Mouse (Mus musculus) midbrain, embryonic 11.5 days (tissue): Measurements from ENCODE around the gene Pde7b. TPM values are rescaled to one million over a fixed set of nuclear protein-coding genes. Genes with fewer than 3 reads are reported as not detected.

Source experiments
- ATAC-seq: fragments of 200-750 bp; cut with Nextera tagmentation; 2 replicates; pipeline ENCODE4 v1.8.0; 2017; ENCODE audit warnings: moderate TSS enrichment, moderate library complexity; ENCODE audit not compliant: low FRiP score
- DNase-seq: peaks from one replicate; pipeline ENCODE4 v3.0.0; 2015; ENCODE audit warnings: low spot score; ENCODE audit errors: missing footprints
- H3K27ac ChIP-seq: fragments of 300-500 bp; sonication (generic); 2 replicates; pipeline ENCODE4 v1.5.1; 2014; ENCODE audit warnings: low read depth, low read length
- H3K27me3 ChIP-seq: fragments of 300-500 bp; sonication (generic); 2 replicates; pipeline ENCODE4 v1.6.1; 2014; ENCODE audit warnings: mild to moderate bottlenecking, low read length, moderate library complexity, mixed read lengths; ENCODE audit not compliant: control insufficient read depth, insufficient read depth
- H3K36me3 ChIP-seq: fragments of 300-500 bp; sonication (generic); 2 replicates; pipeline ENCODE4 v1.6.1; 2014; ENCODE audit warnings: mild to moderate bottlenecking, low read length, moderate library complexity, mixed read lengths; ENCODE audit not compliant: control insufficient read depth, insufficient read depth
- H3K4me1 ChIP-seq: fragments of 300-500 bp; sonication (generic); 2 replicates; pipeline ENCODE4 v1.6.1; 2014; ENCODE audit warnings: low read length; ENCODE audit not compliant: control insufficient read depth, insufficient read depth
- H3K4me2 ChIP-seq: fragments of 300-500 bp; sonication (generic); 2 replicates; pipeline ENCODE4 v1.6.1; 2014; ENCODE audit warnings: mild to moderate bottlenecking, moderate library complexity
- H3K4me3 ChIP-seq: fragments of 300-500 bp; sonication (generic); 2 replicates; pipeline ENCODE4 v1.5.1; 2014; ENCODE audit warnings: low read depth, low read length
- H3K9ac ChIP-seq: fragments of 300-500 bp; sonication (generic); 2 replicates; pipeline ENCODE4 v1.6.1; 2014; ENCODE audit warnings: low read length
- H3K9me3 ChIP-seq: fragments of 300-500 bp; sonication (generic); 2 replicates; pipeline ENCODE4 v1.6.1; 2016; ENCODE audit warnings: low read length; ENCODE audit not compliant: control insufficient read depth
- WGBS: fragments of 180-500 bp; shearing (Covaris S2); extraction: QIAGEN DNeasy Blood & Tissue Kit; methylation state at CpG from one replicate; pipeline ENCODE4 v1.1.7; 2014; 5-methylcytosine and 5-hydroxymethylcytosine counted together
- polyA plus RNA-seq: library from polyadenylated mRNA; unstranded; fragments of >200 nt; fragmentation: Nextera tagmentation; extraction: Ambion mirVana; gene quantifications from 2 replicates; pipeline ENCODE4 v1.2.1, GENCODE M21; 2014

The Pde7b gene
- polyA plus RNA-seq, 1 experiment from 2014 or later, result 1.1 TPM

DNA sequence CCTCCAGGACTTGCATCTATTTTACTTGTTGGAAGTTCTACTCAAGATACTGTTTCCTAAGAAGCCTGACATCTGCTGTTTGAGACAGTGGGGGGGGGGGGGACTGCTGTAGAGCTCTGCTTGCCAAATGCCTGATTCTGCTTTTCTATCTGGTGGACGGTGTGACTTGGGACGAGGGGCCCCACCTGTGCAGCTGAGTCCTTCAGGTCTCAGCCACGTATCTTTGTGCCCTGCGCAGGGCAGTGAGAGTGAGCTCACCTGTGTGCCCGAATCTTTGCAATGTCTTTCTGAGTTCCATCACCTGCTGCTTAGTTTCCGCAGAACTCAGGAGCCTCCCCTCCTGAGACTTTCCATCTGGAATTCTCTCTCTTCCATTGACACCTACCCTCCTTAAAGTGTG is 70.7 kb downstream of the Pde7b start:
- H3K4me2 ChIP-seq, result no peak overlapping the region
- no peak overlapping the region for H3K4me3 ChIP-seq
- no peaks in the 10 kb centered on the region for H3K36me3 ChIP-seq
- no peaks in the 10 kb centered on the region for H3K9me3 ChIP-seq
- H3K9ac ChIP-seq, result no peak overlapping the region
- no peak overlapping the region for H3K27ac ChIP-seq
- no peaks in the 10 kb centered on the region; the same call in 1 of the 2 replicates for H3K4me1 ChIP-seq
- DNase-seq (no peak), ATAC-seq (no peak)
- WGBS, result 90% methylated on average over 6 of the region's 6 CpGs
- no peaks in the 10 kb centered on the region for H3K27me3 ChIP-seq

DNA sequence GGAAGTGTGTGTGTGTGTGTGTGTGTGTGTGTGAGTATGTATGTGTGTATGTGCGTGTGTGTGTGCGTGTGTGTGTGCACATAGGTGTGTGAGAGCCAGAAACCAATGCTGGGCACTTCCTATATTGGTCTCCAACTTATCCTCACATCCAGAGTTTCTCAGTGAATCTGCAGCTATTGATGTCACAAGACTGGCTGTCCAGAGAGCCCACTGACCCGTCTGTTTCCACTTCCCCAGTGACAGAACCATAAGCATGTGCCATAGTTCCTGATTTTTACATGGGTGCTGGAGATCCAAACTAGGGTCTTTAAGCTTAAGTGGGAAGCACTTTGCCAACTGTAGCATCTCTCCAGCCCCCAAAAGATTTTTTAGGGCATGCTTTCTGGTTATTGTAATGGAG is 71.6 kb downstream of the Pde7b start:
- H3K9me3 ChIP-seq, result no peaks in the 10 kb centered on the region
- ATAC-seq (no peak), DNase-seq (no peak)
- no peak overlapping the region for H3K4me2 ChIP-seq
- no peaks in the 10 kb centered on the region for H3K4me1 ChIP-seq
- no peaks in the 10 kb centered on the region for H3K27me3 ChIP-seq
- H3K36me3 ChIP-seq, result no peaks in the 10 kb centered on the region
- WGBS, result 80% methylated on average over 3 of the region's 3 CpGs
- H3K4me3 ChIP-seq, result no peak overlapping the region
- no peak overlapping the region for H3K27ac ChIP-seq
- no peak overlapping the region for H3K9ac ChIP-seq

DNA sequence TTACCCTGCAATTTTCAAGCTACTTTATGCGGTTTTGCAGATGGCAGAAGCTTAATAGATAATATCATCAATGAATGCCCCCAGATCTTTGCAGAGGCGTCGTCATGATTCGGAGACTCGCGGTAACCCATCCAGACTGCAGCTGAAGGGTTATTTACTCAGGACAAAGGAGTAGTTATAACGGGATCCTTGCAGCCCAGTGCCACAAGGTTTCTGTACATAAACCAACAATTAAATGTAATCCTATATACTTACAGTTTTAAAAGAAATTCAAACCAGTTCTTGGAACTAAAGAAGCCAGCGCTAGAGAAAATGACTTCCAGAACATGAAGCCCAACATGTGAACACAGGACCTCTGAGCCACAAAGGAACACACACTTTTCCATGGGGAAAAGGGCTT is 88.5 kb downstream of the Pde7b start:
- ATAC-seq, result no peak

DNA sequence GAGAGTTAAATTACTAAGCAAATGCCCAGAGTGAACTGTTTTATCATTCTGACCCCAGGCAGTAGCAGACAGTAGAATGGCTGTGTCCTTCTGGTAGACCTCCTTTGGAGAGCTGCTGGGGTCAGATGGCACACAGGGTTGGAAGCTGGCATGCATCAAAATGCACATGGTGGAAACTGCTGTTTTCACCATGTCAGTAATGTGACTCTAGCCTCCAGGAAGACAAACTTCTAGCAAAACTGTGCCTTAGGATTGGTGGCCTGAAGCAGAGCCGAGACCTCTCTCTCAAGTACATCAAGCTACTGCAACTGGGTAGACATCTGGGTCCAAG is 91.8 kb downstream of the Pde7b start:
- no peaks in the 10 kb centered on the region for H3K9me3 ChIP-seq
- WGBS, result 71% methylated on average over 1 of the region's 1 CpGs
- DNase-seq (no peak), ATAC-seq (no peak)
- H3K4me2 ChIP-seq, result no peak overlapping the region
- no peaks in the 10 kb centered on the region for H3K27me3 ChIP-seq
- no peaks in the 10 kb centered on the region for H3K36me3 ChIP-seq
- no peak overlapping the region for H3K9ac ChIP-seq
- no peak overlapping the region for H3K4me3 ChIP-seq
- H3K4me1 ChIP-seq, result no peaks in the 10 kb centered on the region
- H3K27ac ChIP-seq, result no peak overlapping the region

More for the DNA sequence above, 88.5 kb downstream of the Pde7b start:
- H3K4me2 ChIP-seq, result no peak overlapping the region
- no peak for DNase-seq
- no peak overlapping the region for H3K9ac ChIP-seq
- 79% methylated on average over 8 of the region's 8 CpGs for WGBS
- no peak overlapping the region for H3K4me3 ChIP-seq
- no peaks in the 10 kb centered on the region for H3K27me3 ChIP-seq
- H3K27ac ChIP-seq, result no peak overlapping the region
- H3K9me3 ChIP-seq, result no peaks in the 10 kb centered on the region
- H3K36me3 ChIP-seq, result no peaks in the 10 kb centered on the region
- H3K4me1 ChIP-seq, result no peaks in the 10 kb centered on the region

DNA sequence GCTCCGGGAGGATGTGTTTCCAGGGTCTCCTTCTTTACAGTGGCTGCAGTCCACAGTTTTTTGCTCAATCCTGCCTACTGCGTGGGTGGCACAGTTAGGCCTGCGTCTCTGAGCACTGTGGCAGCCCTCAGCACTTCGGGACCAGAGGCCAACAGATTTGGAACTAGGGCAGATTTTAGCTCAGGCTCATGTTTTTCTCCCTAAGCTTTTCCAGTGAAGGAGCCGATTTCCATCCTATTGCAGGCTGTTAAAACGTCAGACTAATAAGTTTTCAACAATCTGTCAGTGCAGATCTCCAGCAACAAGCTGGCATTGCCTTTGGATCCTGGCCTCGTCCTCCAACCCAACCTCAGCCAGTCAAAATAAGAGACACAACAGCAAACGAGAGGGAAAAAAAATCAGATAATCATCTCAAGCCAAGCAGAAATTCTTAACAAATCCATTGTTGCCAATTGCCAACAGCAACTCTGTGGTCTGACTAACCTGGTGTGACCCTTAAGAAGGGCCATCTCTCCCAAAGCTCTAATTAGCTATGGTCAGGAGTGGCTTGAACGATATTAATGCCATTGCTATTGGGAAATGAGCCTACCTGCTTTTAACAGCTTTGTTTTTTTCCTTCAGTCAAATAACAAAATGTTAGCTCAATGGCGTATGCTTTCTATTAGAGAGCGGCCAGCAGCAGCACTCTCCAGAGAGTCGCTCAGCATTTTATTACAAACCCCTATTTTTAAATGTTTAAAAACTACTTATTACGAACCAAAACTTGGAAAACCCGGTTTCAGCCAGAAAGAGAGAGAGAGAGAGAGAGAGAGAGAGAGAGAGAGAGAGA is 92.4 kb downstream of the Pde7b start:
- Histone ChIP-seq H3K27me3 (no peaks in the 10 kb centered on the region), H3K4me1 (no peaks in the 10 kb centered on the region), H3K9me3 (no peaks in the 10 kb centered on the region), H3K36me3 (no peaks in the 10 kb centered on the region), H3K4me3 (no peak overlapping the region), H3K9ac (no peak overlapping the region), H3K4me2 (no peak overlapping the region), H3K27ac (no peak overlapping the region)
- ATAC-seq (no peak), DNase-seq (no peak)
- WGBS, result 82% methylated on average over 14 of the region's 14 CpGs

DNA sequence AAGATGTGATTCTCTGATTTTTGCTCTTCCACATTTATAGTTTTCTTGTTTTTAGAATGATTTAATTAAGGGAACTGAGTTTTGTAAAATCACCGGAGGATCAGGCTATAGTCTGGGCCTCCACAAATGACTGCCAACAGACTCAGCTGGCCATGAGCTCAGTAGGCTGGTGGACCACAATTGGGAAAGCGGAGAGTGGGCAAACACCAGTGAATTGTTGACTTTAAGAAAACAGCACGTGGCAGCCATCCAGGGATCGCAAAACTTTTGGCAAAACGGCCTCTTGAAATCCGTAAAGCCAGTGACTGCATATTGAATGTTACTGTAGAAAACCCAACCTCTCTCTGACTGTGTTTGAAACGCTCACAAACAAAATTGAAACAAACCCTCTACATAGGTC is 94.8 kb downstream of the Pde7b start:
- Histone ChIP-seq H3K4me2 (no peak overlapping the region), H3K9ac (no peak overlapping the region), H3K27me3 (no peaks in the 10 kb centered on the region), H3K4me3 (no peak overlapping the region), H3K4me1 (no peaks in the 10 kb centered on the region), H3K36me3 (no peaks in the 10 kb centered on the region), H3K27ac (no peak overlapping the region), H3K9me3 (no peaks in the 10 kb centered on the region)
- DNase-seq, result no peak
- WGBS, result 81% methylated on average over 7 of the region's 7 CpGs
- no peak for ATAC-seq

DNA sequence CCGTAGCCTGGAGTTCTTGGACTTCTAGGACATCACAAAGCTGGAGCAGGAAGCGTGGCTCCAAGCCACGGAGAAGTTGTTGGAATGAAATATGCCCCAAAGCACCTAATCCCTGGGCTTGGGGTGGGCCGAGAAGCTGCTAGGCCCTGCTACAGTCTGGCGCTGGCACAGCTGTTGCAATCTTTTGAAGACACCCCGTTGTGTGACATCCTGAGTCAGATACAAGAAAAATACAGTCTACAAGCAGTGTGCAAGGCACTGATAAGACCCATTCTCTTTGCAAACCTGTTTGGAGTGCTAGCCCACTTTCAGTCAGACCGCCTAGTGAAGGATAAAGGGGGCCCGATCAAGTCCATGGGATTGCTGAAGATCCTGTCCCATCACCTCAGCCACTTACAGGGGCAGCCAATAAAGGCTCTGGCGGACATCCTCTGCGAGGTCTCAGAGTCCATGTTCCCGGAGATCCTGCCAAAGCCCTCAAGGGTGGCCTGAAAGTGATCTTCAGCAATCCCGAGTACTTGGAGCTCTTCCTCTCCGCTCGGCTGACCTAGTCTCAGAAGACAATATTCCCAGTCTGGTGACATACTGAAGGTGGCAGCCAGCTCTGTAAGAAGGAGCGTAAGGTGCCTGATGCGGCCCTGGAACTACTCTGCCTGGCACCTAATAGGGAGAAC is 99.0 kb downstream of the Pde7b start:
- H3K4me3 ChIP-seq, result no peak overlapping the region
- no peaks in the 10 kb centered on the region for H3K4me1 ChIP-seq
- H3K9me3 ChIP-seq, result no peaks in the 10 kb centered on the region
- H3K36me3 ChIP-seq, result no peaks in the 10 kb centered on the region
- H3K9ac ChIP-seq, result no peak overlapping the region
- 91% methylated on average over 16 of the region's 16 CpGs for WGBS
- no peak for ATAC-seq
- DNase-seq, result no peak
- H3K4me2 ChIP-seq, result no peak overlapping the region
- H3K27ac ChIP-seq, result no peak overlapping the region
- H3K27me3 ChIP-seq, result no peaks in the 10 kb centered on the region

DNA sequence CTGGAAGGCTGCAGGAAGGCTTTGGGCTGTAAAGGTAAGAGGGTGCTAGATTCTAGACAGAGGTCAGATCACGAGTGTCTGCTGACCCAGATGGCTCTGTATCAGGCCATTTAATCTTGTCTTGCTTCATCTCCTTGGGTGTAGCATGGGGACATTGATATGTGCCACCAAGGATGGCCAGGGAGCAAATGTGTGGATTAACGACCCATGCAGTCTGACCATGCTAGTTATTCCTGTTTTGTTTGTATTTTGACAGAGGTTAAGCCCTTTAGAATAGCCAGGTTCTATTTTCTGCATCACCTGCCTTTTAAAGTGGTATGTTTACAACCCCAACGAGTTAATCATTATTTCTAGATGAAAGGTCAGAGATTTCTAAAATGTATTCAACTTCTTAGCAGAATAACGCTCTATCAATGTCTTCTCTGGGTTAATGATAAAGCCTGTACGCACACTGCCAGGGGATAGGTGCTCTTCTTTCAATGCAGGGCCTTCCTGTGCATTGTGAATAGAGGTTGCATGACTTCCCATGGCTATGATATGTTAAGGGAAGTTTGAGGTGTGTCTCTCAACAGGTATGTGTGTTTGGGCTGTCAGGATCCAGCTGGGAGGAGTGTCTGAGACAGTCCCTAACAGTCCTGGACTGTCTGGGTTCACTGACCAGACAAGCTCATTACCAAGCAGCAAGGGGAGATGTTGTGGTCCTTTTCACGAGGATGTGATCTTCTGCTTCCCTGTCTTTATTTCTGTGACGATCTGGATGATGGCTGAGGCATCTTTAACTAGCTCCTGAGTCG is 103.0 kb downstream of the Pde7b start:
- 79% methylated on average over 8 of the region's 8 CpGs for WGBS
- Histone ChIP-seq H3K4me1 (no peaks in the 10 kb centered on the region), H3K36me3 (no peaks in the 10 kb centered on the region), H3K27ac (no peak overlapping the region), H3K4me3 (no peak overlapping the region), H3K4me2 (no peak overlapping the region), H3K9ac (no peak overlapping the region), H3K9me3 (no peaks in the 10 kb centered on the region), H3K27me3 (no peaks in the 10 kb centered on the region)
- ATAC-seq, result no peak
- DNase-seq, result no peak

DNA sequence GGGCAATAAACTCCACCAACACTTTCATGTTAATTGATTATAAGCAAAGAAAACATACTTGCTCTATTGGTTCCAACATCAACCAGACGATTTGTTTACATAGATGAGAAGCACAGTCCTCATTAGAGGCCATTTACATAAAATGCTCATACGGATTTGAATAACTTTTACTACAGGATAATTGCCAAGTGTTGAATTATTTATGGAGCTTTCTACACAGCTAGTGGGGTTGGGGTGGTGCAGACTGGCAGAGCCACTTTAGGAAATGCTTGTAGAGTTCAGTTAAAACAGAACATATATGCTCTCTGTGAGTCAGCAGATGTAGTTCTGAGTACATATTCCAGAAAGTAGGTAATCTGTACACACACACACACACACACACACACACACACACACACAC is 118.9 kb downstream of the Pde7b start:
- Histone ChIP-seq H3K27me3 (no peaks in the 10 kb centered on the region), H3K36me3 (no peaks in the 10 kb centered on the region), H3K27ac (no peak overlapping the region), H3K4me2 (no peak overlapping the region), H3K9me3 (no peaks in the 10 kb centered on the region), H3K9ac (no peak overlapping the region), H3K4me1 (no peaks in the 10 kb centered on the region), H3K4me3 (no peak overlapping the region)
- WGBS, result 86% methylated on average over 2 of the region's 2 CpGs
- ATAC-seq (no peak), DNase-seq (no peak)
